Mouse (Mus musculus): Measurements from ENCODE around the gene Plbd1.

Gene Plbd1

DNA sequence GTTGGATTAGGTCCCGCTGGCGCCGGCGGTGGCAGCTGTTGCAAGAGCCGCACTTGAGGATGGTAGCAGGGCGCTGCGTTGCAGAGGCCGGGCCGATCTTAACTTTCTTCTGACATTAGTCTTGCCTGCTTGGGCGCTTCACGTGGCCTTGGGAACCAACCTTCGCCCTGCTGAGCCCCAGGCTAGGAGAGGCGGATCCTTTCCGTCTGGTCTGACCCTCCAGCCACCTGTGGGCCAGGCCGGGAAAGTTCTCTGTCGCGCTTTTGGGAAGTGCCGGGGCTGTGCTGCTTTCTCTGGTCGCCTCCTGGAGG is at the start of gene Plbd1:
TSS of gene Plbd1 (minus strand) at position 223 of the 311 bp plus-strand sequence.
- no peak for DNase-seq (ENCODE audit: extremely low spot score, low read depth, low spot score)

DNA sequence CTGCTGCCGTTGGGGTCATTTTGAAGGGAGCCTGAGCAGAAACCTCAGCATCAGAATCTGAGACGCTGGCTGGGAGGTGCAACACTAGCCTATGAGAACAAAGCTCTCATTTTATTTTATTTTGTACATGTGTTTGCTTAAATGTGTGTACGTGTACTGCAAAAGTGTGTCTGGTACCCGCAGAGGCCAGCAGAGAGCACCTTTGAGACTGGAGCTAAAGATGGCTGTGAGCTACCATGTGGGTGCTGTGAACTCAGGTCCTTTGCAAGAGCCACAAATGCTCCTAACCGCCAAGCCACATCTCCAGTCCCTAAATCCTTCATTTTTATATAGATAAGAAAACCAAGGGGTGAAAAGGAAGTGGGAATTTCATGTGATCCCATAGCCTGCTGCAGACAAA is 48.7 kb upstream of the Plbd1 start:
- no peak for DNase-seq (ENCODE audit: extremely low spot score, low read depth, low spot score)

DNA sequence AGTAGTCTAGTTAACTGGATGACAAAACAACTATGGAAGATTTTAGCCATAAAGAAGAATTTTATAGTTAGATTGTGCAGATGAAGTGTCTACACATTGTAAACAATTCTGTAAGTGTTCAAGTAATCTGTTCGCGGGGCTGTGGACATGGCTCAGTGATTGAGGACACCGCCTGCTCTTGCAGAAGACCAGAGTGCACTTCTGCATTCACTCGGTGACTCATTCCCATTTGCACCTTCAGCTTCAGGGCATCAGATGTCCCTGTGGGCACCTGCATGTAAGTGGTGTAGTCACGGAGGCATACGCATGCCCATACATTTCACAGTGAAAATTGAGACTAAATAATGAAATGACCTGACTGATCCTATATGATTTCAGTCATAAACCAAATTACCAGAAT is 46.9 kb upstream of the Plbd1 start:
- no peak for DNase-seq (ENCODE audit: extremely low spot score, low read depth, low spot score)

DNA sequence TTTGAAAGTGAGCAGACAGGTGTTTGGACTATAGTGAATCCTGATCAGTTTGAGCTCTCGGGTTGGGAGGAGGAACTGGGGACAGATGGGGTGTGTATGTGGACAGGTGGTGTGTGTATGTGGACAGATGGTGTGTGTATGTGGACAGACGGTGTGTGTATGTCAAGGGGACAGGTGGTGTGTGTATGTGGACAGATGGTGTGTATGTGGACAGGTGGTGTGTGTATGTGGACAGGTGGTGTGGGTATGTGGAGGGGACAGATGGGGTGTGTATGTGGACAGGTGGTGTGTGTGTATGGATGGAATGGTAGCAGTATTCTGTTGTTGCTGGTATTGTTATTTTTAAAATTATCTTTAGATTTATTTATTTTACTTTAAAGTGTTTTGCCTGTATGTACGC is 40.1 kb upstream of the Plbd1 start:
- no peak for DNase-seq (ENCODE audit: extremely low spot score, low read depth, low spot score)

DNA sequence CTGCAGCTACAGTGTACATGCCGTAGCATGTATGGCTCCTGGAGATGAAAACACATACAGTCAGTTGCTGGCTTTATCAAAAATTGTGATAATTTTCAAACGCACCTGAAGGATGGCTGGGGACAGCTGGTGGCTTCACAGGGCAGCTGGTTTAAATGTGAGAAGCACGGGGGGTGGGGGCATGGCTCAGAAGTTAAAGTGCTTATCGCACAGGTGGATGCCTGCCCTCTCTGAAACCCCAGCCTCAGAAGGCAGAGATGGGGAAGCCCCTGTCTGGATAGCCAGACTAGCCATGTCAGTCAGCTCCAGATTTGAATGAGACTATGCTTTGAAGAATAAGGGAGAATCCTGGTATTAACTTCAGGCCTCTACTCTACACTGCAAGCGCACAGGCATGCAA is 39.5 kb upstream of the Plbd1 start:
- DNase-seq (ENCODE audit: extremely low spot score, low read depth, low spot score), result no peak

DNA sequence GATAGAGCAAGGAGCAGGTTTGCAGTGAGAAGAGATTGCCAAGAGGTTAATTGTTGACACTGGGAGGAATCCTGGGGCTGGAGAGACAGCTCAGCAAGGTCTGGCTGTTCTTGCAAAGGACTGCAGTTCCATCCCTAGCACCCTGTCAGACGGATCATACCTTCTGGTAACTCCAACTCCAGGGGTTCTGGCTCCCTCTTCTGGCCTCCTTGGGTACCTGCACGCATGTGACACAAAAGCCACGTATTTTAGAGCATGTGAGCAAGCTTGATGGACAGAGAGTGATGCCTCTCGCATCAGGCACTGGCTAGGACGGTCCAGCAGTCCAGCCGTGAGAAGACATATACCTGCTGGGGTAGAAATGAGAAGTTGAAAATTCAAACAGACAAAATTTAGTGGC is 29.6 kb upstream of the Plbd1 start:
- DNase-seq (ENCODE audit: extremely low spot score, low read depth, low spot score), result no peak

DNA sequence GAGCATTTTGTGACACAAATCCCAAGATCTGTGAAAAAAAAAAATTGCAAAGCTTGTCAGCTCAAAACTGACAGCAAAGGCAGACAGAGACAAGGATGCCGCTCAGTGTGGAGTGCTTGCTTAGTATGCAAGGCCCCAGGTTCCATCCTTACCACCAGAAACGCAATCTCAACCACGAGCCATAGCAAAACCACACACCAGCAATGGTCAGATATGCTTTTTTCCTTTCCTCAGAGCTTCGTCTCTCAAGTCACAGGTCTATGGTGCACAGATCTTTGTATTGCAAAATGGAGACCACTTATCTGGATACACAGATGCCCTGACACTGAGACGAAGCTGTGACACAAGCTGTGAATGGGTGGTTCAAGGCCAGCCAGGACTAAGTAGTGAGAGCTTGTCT is 28.8 kb upstream of the Plbd1 start:
- DNase-seq (ENCODE audit: extremely low spot score, low read depth, low spot score), result no peak

DNA sequence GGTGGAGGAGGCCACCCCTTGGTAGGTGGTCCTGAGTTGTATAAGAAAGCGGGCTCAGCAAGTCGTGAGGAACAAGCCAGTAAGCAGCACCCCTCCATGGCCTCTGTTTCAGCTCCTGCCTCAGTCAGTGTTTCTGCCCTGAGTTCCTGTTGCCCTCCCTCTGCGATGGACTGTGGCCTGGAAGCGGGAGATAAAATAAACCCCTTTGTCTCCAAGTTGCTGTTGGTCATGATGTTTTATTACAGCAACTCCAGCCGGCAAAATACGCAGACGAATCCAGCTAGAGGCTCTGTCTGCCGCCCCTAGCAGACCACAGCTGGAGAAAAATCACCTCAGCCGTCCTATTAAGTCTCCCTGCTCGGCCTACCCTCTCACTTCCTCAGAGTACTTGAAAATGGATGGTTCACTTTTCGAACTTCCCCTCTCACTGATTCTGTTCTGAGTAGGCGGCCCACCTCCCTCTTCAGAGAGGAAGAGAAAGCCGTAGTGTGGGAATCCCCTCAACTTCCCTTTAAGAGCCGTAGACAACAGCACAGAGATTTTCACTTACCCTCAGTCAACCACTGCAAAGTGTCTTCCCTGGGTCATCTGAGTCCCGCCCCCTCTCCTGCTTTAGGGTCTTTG is 28.2 kb upstream of the Plbd1 start:
- DNase-seq (ENCODE audit: extremely low spot score, low read depth, low spot score), result no peak

DNA sequence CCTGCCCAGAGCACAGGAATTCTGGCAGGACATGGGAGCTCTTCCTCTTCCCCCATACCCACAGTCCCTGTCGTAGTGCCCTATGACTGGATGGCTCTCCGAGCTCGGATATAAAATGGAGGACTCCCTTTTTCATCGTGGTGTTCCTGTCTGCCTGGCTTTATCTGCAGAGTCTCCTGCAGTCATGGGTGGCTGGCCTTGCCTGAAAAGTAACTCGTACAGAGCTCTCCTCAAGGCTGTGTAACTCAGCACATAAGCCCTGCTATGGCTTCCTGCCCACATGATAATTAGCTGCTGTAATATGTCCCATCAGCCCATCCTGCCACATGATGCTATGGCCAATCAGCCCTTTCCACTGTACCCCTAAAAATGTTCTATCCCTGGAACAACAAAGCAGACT is 23.7 kb upstream of the Plbd1 start:
- DNase-seq (ENCODE audit: extremely low spot score, low read depth, low spot score), result no peak

DNA sequence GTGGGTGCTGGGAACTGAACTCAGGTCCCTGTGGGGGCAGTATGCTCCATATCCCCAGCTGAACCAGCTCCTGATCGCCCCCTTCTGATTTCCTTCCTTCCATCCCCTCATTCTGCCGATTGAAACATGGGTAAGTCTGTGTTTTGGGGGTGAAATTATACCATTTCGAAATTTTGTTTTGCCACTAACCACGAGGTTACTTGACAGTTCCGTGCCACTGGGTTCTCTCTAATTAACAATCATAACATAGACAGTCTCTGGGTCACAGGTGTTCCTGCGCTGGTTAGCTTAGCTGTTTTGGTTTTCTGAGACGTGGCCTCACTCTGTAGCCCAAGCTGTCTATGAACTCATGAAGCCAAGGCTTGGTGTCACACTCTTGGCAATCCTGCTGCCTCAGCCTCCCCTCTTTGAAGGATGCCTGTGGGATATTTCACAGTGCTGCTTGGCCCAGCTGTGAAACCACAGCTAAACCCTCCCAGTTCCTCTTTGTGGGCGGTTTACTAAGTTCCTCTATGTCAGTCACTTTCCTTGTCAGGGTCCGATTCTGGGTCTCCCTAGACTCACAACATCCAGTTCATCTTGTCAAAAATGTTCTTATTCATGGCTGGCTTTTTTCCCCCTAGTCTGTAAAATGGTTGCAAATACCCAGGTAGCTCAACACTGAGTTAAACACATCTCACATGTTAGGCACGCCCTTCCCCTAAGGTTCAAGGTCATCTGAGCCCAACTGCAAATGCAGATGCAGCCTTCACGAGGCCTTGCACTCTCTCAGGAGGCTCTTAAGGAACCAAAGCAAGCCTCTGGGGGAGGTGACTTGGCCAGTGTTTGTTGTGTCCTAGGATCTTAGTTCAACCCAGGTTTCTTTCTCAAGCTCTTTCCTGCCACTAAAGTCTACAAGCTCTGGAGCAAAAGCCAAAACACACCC is 21.9 kb upstream of the Plbd1 start:
- no peak for DNase-seq (ENCODE audit: extremely low spot score, low read depth, low spot score)

DNA sequence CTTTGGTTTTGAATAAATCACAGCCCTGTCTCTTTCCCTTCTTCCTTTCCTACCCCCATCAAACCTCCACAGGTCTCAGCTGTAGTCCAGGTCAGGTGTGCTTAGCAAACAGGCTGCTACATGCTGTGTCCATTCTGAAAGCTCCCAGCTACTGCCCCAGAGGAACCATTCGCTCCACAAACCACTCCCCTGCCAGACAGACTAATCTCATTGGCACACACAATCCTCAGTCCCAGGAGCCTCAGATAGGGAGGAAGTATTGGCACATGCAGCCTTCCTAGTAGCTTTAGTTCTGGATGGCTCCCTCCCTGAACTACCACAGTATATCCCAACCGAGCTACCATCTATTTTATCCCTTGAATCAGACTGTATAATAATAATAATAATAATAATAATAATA is 17.7 kb upstream of the Plbd1 start:
- DNase-seq (ENCODE audit: extremely low spot score, low read depth, low spot score), result no peak

DNA sequence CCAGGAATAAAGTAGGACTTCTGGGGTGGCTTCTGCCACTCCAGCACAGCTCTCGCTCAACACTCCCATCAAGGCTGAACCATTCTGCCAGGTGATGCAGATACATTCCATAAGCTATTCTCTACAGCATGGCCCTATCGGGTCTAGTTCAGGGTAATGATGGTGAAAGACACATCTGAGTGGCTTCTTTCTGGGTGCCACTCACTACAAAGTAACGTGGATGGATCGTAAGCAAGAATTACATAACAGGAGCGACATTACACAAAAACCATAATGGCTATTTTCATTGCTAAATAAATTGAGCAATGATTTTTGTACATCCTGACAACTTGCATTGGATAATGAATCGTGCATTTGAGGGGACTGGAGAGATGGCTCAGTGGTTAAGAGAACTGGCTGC is 13.2 kb upstream of the Plbd1 start:
- DNase-seq (ENCODE audit: extremely low spot score, low read depth, low spot score), result no peak

DNA sequence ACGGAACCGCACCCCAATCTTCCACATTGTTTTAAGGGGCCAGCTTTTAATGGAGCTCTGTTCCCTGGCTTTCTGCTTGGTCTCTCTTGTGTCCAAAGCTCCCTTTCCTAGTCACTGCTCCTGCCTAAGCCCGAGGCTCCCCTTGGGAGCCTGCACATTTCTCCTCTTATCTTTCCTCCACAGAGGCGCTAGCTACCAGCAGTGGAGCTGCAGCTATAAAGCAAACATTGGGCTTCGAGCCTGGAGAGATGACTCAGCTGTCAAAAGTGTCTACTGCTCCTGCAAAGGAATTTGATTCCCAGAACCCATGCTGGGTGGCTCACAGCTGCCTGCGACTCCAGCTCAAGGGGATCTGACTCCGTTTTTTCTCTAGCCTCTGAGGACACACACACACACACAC is 10.7 kb upstream of the Plbd1 start:
- no peak for DNase-seq (ENCODE audit: extremely low spot score, low read depth, low spot score)

DNA sequence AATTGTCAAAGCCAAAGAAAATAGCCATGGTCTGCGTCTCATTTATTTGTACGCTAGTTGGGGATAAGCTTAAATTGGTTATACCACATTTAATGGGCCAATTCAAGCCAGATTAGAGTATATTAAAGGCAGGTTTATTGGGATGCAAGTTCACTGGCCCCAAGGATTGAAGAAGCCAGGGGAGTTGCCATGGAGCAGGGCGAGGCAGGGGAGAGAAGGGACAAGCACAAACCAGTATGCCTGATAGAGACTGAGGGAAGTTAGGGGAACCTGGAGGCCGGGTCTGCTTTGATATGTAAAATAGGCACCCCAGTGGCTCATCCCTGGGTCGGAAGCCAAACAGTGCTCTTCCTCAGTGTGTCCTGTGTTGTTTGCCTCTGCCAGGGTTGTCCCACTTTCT is 7.5 kb upstream of the Plbd1 start:
- no peak for DNase-seq (ENCODE audit: extremely low spot score, low read depth, low spot score)

DNA sequence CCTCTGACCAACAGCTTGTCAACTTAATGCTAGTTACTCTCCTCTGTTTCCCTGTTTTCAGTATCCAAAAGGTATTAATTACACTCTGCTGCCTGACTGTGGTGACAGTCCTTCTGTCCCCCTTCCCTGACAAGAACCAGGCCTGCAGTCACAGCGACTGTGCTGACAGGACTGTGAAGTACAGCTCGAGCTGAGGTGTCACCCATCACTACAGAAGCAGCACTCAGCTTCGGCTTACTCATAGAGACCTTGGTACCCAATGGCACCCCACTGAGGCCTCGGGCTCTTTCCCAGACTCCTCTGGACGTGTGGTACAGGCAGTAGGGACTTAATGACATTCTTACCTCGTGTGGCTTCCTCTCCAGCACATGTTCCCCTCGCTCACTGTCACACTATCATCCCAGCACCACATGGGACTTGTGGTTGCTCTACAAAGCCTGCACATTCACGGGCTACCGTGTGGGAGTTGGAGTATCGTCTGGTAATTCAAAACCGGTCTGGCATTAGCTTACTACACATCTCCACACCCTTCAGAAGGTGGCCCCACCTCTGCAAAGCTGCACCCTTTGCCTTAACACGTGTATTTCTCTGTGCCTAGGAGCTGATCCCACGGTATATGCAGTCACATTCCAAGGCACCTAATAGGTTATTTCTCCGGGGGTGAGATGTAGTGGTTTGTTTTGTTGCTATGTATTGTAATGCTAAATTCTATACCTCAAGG is 6.7 kb upstream of the Plbd1 start:
- no peak for DNase-seq (ENCODE audit: extremely low spot score, low read depth, low spot score)

DNA sequence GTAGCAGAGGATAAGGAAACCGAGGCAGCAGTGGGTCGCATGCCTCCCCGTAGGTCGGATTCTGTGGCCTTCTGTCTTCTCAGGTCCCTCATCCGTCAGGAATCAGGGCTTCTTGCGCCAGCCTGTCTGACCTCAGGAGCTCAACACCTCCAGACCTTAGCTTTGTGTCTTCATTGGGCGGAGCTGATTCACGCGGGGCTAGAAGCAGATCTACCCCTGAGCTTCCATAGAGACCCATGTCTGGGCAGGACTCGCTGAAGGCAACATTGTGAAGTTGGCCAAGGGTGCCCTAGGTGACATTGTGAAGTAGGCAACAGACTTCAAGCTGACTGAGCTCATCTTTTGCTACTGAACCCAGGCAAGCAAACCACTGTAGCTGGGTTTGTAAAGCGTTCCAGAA is 335 bp upstream of the Plbd1 start:
- DNase-seq (ENCODE audit: extremely low spot score, low read depth, low spot score), result no peak

DNA sequence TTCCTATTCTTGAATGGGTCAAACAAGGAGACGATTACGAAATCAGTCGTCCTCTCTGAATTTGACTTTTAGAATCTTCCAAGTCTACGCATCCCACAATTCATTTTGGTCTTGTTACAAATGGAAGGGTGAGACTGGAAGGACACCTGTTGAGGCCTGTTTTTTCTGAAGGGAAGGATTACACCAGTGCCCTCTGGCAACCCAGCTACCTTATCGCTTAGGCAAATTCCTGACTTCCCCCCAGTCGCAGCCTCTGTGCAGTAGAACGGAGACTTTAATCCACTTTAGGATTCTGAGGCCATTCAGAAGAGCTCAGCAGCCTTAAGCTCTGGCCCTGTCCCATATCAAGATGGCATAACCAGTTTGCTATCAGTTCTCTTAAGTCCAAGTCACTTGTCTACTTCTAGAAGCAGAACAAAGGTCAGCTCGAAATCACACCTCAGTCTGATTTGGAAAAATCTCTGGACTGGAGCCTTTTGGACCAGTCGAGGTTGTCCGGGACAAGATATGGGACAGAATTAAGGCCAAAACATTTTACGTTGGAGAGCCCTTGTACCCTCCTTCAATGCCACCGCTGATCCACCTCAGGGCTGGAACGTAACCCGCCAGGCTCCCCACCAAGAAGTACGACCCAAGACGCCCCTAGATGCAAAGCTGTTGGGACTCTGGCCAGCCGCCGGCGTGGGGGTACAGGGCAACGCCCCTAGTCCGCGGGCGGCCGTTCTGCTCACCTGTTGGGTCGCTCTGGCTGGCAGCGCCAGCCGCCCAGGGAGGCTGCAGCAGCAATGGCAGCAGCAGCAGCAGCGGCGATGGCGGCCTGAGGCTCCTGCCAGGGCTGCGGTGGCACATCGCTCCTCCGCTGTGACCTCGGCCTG is 660 bp downstream of the Plbd1 start:
- DNase-seq (ENCODE audit: extremely low spot score, low read depth, low spot score), result no peak

DNA sequence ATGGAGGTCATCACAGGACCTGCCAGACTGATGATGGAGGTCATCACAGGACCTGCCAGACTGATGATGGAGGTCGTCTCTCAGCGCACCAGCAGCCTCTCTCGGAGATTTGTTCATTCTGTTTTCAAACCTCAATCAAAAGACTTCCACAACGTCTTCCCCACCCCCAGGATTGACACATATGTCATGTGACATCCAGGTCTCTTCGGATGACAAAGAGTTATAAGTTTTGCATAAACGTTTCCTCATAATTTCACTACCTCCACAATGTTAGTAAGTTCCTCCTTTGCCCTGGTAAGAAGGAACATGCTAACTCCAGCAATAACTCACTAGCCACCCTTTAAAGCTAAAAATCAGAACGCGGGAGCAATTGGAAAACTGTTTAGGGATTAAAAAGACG is 2.5 kb downstream of the Plbd1 start:
- DNase-seq (ENCODE audit: extremely low spot score, low read depth, low spot score), result no peak

DNA sequence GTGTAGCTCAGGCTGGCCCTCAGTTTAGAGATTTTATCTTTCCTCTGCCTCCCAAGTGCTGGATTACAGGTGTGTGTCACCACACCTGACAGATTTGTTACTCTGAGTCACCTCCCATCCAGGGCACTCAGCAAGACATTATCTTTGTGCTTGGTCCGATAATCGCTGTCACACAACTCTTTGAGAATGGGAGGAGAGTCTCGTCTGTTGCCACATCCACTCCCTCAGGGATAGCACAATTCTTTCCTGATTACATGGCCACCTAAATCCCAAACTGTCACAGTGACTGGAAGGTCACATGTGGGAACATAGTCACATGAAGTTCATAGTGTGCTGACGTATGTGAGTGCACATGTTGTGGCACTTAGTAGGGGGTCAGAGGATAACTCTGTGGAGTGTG is 3.4 kb downstream of the Plbd1 start:
- DNase-seq (ENCODE audit: extremely low spot score, low read depth, low spot score), result no peak

DNA sequence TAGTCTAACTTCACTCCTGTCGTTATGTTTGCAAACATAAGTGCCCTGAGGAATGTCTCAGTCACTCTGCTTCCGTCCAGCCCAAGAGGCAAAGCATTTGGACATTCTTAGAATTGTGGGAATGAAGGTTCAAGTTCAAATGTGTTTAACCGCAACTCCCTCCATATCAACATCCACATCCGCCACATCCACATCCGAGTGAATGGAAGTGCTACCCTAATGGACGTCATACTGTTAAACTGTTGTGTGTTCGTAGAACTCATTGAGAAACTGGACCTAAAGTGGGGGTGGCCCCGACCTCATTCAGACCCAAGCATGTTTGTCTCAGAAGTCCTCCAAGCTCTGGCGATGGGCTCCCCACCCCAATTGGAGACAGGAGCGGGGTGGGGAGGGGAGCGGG is 5.9 kb downstream of the Plbd1 start:
- DNase-seq (ENCODE audit: extremely low spot score, low read depth, low spot score), result no peak

DNA sequence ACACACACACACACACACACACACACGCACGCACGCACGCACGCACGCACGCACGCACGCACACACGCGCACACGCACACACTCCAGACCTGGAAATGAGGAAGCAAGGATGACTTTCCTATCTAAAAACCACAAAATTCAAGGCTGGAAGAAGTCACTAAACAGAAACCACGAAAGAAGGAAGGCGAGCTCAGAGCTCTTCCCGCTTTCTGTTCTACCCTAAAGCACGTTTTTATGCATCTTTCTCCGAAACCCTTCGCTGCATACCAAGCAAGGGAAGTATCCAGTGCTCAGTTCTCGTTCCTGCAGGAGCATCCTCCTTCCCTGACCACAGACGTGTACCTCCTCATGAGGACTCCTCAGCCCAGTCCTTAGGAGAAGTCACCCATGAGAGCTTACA is 7.3 kb downstream of the Plbd1 start:
- DNase-seq (ENCODE audit: extremely low spot score, low read depth, low spot score), result no peak

Measured in hindlimb bud, embryonic 11.5 days (tissue).